Mouse (Mus musculus) E14TG2a.4 (cell line): ENCODE measurements around the gene Il18.

Source experiments
- CTCF ChIP-seq: conservative IDR thresholded peaks from 2 replicates; pipeline ENCODE4 v1.5.1; 2014; ENCODE audit warnings: low read length
- POU5F1 ChIP-seq: IDR thresholded peaks from 2 replicates; pipeline ENCODE4 v1.6.1; 2014; ENCODE audit warnings: low read length, borderline replicate concordance

DNA sequence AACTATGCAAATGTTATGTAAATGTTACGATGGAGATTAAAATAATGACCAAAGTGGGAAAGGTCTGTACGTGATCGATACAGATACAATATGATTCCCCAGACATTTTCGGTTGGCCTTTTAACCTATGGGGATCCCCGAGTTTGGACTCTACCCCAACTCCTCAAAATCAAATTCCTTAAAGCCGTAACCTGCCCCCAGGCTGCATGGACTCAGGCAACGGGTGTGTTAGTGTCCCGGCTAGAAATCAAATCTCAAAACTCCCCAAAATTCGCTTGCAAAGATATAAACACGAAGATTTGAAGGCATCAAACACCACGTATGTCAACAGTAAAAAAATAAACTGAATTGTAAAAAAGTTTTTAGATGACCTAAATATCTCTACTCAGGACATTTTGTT lies 61.5 kb downstream of the Il18 start:
- TF ChIP-seq CTCF = no peak
- TF ChIP-seq POU5F1 = no peak
